Mouse (Mus musculus): ENCODE data around the gene Smim13.

DNA sequence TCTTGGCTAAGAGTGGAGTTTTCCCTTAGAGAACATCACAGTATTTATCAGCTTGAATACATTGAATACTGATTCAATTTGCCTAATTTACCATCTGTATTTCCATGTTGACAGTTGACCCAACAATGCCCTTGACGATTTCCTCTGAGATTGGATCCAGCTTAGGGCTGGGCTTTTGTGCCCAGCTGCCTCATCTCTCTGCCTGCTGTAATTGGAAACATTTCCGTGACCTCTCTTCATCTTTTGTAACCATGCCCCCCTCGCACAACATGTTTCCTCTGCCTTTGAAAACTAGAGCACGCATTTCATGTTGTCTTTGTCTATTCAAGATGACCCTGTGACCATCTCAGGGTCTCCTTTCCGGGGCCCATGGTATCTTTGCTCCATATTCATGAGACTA is 49.4 kb downstream of the Smim13 start:
- TF ChIP-seq POLR2A (IDR thresholded peaks at IDR 0.05; ENCODE audit: low read depth, low read length) (no peak), CTCF (conservative IDR thresholded peaks at IDR 0.05; ENCODE audit: insufficient read depth, insufficient read length, low read depth, low read length) (no peak)

Measured in kidney, adult 2 months (tissue).